Mouse (Mus musculus): ENCODE data around the gene Appl2.

DNA sequence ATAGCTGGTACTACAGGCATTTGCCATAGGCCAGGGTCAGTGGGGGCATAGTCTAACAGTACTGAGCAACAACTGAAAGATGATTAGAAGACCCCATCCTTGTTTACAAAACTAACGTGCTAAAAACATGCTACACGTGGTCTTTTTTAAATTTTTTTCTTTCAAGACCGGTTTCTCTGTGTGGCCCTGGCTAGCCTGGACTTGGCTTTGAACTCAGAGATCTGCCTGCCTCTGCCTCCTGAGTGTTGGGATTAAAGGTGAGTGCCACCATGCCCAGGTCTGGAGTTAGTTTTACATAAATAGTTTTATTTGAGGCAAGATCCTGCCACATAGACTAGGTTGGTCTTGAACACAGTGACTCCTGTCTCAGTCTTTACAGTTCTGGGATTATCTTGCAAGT lies 41.4 kb downstream of the Appl2 start:
- TF ChIP-seq GATA1 (IDR thresholded peaks at IDR 0.05; ENCODE audit: low read length) (no peak), TAL1 (IDR thresholded peaks at IDR 0.05; ENCODE audit: low read length) (no peak)
